Mouse (Mus musculus) thymus, postnatal 0 days (tissue): ENCODE results near the gene Nbea. TPM values are rescaled to one million over a fixed set of nuclear protein-coding genes. Genes with fewer than 3 reads are reported as not detected.

Source experiments
- DNase-seq: peaks from one replicate; pipeline ENCODE4 v3.0.0-alpha.2; 2015; ENCODE audit warnings: low spot score
- polyA plus RNA-seq: library from polyadenylated mRNA; unstranded; fragments of >200 nt; fragmentation: Nextera tagmentation; extraction: Ambion mirVana; gene quantifications from 2 replicates; pipeline ENCODE4 v1.2.1, GENCODE M21; 2015

The Nbea gene
- 2.6 and 3.5 TPM in 2 replicates for polyA plus RNA-seq

DNA sequence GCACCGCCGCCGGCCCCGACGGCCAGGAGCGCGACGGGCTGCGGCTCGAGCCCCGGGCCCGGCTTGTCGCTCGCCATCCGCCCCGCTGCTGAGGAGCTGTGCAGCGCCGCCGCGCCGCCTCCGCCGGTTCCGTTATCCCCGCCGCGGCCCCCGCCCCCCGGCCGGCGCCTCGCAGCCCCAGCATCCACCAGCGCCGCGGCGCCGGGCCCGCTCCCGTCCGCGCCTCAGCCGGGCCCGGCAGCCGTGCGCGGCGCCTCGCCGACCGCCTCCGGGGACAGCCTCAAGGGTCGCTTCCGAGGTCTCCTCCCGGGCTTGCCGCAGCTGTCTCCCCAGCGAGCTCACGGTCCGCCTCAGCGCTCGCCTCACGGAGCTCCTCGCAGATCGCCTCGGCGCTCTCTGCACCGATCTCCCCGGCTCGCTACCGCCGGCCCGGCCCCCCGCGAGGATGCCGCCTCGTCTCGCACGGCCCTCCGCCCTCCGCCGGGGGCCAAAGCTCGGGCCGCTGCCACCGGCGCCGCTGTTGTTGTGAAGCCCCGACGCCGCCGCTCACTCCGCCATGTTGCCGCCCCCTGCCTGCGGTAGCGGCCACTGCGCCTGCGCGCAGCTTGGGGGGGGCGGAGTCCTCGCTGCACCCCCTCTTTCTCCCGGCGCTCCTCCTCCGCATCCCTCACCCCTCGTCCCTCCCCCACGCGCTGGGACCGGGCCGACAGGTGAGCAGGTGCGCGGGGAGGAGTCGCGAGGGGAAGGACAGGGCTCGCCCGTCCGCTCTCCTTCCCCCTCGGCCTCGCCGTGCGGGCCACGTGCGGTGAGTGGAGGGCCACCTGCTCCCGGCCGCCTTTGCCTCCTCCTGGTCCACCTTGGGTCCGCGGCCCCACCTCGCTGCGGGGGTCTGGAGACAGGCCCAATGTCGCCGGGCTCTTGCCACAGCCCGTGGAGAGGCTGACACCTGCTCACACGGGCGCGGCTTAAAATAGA is at the start of gene Nbea:
Gene Nbea, minus strand, starts transcription at position 543 of the 975 bp plus-strand sequence.
- peak; percentile 83 for DNase-seq

- DNase-seq, result no peak
Observed at GRCm38 (mm10) chr3:56229283-56229682, 45.8 kb upstream of the Nbea start.

DNA sequence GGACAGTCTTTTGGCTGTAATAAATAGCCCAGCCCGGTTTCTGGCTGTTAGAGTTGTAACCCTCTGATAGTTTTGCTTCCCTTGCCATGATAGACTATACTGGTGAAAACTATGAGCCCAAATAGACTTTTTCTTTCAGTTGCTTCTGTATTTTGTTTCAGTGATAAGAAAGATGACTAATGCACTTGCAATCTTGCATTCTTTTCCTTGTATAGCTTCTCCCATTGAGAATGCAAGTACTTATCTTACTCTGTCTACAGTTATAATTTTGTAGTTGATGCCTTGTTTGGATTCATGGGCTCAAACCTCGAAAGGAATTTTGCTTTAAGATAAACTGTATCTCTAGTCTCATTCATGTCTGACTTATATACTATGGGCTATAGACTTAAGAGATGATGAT is 32.5 kb upstream of the Nbea start:
- DNase-seq, result no peak

DNA sequence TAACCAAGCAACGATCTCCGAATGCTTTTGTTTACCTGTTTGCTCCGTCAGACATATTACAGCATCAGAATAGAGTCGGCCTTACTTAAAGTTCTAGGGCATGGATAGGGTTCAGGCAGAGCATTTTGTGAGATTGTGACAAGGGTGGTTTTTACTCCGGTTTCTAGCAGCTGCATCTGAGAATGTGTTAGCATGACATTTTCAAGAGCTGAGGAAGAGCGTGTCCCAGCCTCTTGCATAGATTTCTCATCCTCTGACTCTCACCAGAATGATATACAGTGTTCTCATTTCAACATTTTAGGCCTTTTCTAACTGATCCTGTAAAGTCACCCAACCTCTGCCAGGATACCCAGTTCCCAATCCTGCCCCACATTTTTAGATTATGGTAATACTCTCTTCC is 20.5 kb upstream of the Nbea start:
- no peak for DNase-seq

DNA sequence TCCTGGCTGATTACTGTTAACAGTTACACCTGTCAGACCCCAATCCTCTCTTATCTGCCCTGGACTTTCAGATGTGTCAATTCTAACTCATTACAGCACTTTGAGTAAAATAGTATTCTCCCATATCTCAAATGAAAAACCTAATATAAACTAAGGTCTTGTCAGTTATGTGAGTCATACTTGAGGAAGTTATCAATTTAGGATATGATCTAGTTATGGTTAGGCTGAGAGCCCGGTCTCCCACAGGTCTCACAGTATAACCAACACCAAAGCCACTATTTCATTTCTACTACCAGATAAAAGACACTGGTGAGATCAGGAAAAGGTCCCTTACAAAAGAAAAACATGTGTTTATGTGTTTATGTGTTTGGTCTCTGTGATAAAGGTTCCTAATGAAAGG is 4.7 kb upstream of the Nbea start:
- DNase-seq, result no peak

DNA sequence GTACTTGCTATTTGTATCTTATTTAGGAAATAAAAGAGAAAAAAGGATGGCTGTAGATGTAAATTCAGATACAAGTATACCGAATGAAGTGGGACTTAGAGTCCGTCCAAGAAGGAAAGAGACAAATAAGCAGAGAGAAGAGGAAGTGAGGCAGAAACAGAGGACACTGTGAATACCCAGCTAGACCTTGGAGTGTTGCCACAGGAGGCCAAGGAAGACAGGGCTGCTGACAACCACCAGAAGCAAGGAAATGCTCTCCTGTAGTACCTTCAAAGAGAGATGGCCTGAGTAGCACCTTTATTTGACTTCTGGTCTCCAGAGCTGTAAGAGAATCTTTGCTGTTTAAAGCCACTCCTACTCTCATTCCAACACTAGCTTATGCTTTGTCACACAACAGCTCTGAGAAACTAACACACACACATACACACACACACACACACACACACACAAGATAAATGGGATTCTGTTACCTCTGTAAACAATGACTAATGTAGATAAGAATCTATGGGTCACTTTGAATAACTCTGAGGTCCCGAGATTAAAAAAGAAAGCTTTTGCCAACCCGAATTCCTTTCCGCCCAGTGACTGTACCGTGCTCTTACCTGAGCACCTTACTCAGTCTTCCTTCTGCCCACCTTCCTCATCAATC is 3.8 kb upstream of the Nbea start:
- no peak for DNase-seq

DNA sequence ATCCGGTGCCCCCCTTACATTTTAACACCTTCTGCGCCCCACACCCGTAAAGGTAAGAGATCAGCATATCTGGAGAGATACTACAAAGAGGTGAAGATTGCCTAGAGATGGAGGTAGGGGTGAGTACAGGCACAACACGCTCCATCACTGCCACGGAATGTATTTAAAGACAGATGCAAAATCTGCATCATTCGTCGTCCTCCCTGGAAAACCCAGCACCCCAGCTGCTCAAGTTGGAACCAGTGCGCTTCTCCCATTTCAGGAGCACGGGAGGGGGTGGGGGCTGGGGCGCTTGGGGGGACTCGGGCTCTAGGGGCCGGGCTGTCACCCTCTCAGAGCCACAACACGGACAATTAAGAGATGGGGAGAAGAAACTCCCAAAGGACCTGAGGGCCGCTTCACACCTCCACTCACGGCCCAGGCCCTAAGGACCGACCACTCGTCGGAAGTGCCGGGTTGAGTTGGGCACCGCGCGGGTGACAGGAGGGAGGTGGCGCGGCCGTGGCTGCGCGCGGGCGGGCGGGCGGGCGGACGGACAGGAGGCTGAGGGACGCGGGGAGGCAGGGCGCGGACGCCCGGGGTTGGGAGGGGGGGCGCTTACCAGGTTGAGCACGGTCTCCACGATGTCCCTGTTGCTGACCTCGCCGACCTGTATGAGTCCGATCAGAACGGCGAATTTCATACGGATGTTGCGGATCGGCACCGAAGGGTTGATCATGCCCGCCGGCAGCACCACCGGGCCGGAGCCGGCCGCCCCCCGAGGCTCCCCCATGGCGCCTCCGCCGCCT is 936 bp downstream of the Nbea start:
- peak; percentile 9 for DNase-seq

DNA sequence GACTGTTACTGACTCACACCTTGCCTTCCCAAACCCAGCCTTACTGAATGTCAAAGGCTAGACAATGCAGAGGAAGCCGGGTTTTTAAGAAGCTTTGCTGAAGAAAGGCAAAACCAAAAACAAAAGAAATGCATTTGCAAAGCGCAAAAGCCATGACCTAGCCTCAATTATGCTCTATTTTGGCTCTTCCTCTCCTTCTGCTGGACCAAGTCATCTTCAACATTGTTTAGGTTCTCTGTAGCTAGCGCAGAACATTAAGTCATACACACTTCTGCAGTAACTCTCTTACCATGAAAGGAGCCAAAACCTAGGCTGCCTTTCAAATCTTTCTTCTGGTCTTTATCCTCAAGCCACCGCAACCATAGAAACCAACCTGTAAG is 1.5 kb downstream of the Nbea start:
- peak; percentile 5 for DNase-seq

GRCm38 (mm10) chr3:56181025-56181424 is 2.5 kb downstream of the Nbea start:
- no peak for DNase-seq

DNA sequence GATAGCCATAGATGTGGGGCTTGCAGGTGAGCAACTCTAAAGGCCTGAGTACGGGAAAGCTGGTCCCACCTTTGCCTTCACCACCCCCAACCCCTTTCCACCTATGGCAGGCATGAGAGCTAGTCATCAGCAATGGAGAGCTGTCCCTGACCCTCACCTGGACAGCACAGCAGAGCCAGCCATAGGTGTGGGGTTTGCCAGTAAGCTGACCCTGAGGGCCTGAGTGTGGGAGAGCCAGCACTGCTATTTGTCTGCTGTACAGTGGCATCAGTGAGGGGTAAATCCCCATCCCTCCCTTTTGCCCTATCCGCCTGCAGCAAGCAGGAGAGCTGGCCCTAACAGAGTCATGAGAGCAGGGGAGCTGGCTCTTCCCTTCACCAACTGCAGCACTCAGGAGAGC is 25.6 kb downstream of the Nbea start:
- no peak for DNase-seq

GRCm38 (mm10) chr3:56126674-56127073 is 56.8 kb downstream of the Nbea start:
- no peak for DNase-seq

- no peak for DNase-seq
Observed at GRCm38 (mm10) chr3:56116647-56117046, 66.9 kb downstream of the Nbea start.

GRCm38 (mm10) chr3:56108101-56108500 is 75.4 kb downstream of the Nbea start:
- no peak for DNase-seq

DNA sequence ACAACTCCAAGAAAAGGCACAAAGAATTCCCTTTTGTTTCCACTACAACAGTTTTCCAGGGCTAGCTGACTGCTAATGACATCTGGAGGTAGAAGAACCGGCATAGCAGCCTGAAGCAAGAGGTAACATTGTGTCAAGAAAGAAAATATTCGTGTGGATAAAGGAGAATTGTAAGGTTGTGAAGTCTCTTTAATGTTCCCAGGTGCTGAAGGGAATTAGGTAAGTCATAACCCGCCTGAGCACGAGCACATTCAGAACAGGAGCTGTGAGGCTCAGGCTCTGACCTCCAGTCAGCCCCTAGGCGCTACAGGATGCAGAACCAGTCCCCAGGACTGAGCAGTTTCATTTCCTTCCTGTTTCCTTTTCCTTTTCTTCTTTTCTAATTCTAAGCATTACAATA is 86.4 kb downstream of the Nbea start:
- no peak for DNase-seq

DNA sequence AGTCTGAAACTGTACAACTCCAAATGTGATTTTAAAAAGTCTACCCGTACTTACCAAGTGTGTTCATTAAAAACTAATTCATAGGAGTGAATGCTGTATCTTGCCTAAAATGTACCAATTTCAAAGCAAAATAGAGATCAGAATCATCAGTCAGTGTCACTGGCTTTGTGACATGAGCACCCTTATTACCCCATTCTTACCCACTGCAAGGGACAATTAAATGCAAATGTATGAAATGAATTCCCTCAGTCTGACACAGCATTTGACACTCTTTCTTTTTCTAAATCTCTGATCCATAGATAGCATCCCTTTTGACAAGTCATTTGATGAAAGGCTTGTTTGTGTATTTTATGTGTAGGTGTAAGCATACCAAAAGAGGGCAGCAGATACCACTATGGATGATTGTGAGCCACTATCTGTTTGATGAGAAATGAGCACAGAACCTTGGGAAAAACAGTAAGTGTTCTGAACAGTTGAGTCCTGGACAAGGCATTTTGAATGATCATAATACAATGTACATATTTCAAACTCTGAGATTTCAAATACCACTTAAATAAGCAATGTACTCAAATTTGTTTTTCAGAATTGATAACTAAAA is 104.4 kb downstream of the Nbea start:
- DNase-seq, result no peak

- no peak for DNase-seq
Observed at GRCm38 (mm10) chr3:56067849-56068248, 115.7 kb downstream of the Nbea start.

- DNase-seq, result no peak
Observed at GRCm38 (mm10) chr3:56066360-56067040, 117.0 kb downstream of the Nbea start.

DNA sequence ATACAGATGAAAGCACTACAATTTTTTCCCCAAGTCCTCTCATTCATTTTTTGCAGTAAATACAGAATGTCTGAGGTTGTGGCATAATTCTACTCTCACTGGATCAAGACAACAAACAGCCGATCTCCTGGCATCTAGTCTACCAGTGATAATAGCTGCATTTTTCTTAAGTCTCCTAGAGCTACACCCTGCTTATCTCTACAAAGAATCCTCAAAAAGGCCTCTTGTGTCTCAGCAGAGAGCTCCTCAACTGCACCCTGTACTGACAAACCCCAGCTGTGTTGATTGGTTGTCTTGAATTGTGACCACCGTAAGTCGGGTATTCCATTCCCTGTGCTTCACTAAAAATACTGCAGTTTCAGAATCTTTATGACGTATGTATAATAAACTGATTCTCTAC is 118.3 kb downstream of the Nbea start:
- DNase-seq, result no peak

- DNase-seq, result no peak
Observed at GRCm38 (mm10) chr3:56045659-56046336, 137.7 kb downstream of the Nbea start.

- DNase-seq, result no peak
Observed at GRCm38 (mm10) chr3:56043091-56043490, 140.4 kb downstream of the Nbea start.
